Mouse (Mus musculus) thymus, adult 2 months (tissue): ENCODE results near the gene Dnajc8.

Experiments
- CTCF ChIP-seq: fragments of 200-500 bp; IDR thresholded peaks from 2 replicates; pipeline ENCODE4 v1.5.1; 2012; ENCODE audit warnings: mild to moderate bottlenecking, control low read depth, low read length, moderate library complexity, borderline replicate concordance; ENCODE audit not compliant: control insufficient read depth, poor library complexity, insufficient read depth; ENCODE audit errors: extremely low read depth
- POLR2A ChIP-seq: fragments of 200-500 bp; IDR thresholded peaks from 2 replicates; pipeline ENCODE4 v1.6.1; 2012; ENCODE audit warnings: mild to moderate bottlenecking, low read length, control low read depth, moderate library complexity; ENCODE audit not compliant: control insufficient read depth, poor library complexity, insufficient read depth; ENCODE audit errors: extremely low read depth

GRCm38 (mm10) chr4:132515369-132516155, 19.8 kb upstream of the Dnajc8 start:
- TF ChIP-seq CTCF (0 out of 2 replicates have a peak, but pooled peaks have one; percentile 29), POLR2A (peak; percentile 56; the same call in 1 of the 2 replicates)
